Mouse (Mus musculus): ENCODE results near the gene Chst1.

Gene Chst1

GRCm38 (mm10) chr2:92599487-92600347 is at the start of gene Chst1:
TSS of gene Chst1 (plus strand) at chr2:92599707.
- DNase-seq (ENCODE audit: low spot score) = peak; percentile 36

- DNase-seq (ENCODE audit: low spot score) = no peak
Observed at GRCm38 (mm10) chr2:92550051-92550450, 49.5 kb upstream of the Chst1 start.

- no peak for DNase-seq (ENCODE audit: low spot score)
Observed at GRCm38 (mm10) chr2:92554536-92554935, 45.0 kb upstream of the Chst1 start.

GRCm38 (mm10) chr2:92562930-92563329 is 36.6 kb upstream of the Chst1 start:
- no peak for DNase-seq (ENCODE audit: low spot score)

GRCm38 (mm10) chr2:92570623-92571022 is 28.9 kb upstream of the Chst1 start:
- no peak for DNase-seq (ENCODE audit: low spot score)

GRCm38 (mm10) chr2:92577824-92578223 is 21.7 kb upstream of the Chst1 start:
- DNase-seq (ENCODE audit: low spot score) = no peak

- no peak for DNase-seq (ENCODE audit: low spot score)
Observed at GRCm38 (mm10) chr2:92581302-92581701, 18.2 kb upstream of the Chst1 start.

- DNase-seq (ENCODE audit: low spot score) = no peak
Observed at GRCm38 (mm10) chr2:92582596-92582995, 16.9 kb upstream of the Chst1 start.

GRCm38 (mm10) chr2:92587806-92588205 is 11.7 kb upstream of the Chst1 start:
- DNase-seq (ENCODE audit: low spot score) = no peak

- DNase-seq (ENCODE audit: low spot score) = no peak
Observed at GRCm38 (mm10) chr2:92594929-92595730, 4.4 kb upstream of the Chst1 start.

GRCm38 (mm10) chr2:92597291-92597690 is 2.2 kb upstream of the Chst1 start:
- no peak for DNase-seq (ENCODE audit: low spot score)

- no peak for DNase-seq (ENCODE audit: low spot score)
Observed at GRCm38 (mm10) chr2:92598941-92599486, 493 bp upstream of the Chst1 start.

GRCm38 (mm10) chr2:92600348-92600670 is 802 bp downstream of the Chst1 start:
- DNase-seq (ENCODE audit: low spot score) = no peak

- DNase-seq (ENCODE audit: low spot score) = no peak
Observed at GRCm38 (mm10) chr2:92601246-92601645, 1.7 kb downstream of the Chst1 start.

GRCm38 (mm10) chr2:92602073-92602472 is 2.6 kb downstream of the Chst1 start:
- DNase-seq (ENCODE audit: low spot score) = no peak

GRCm38 (mm10) chr2:92603591-92603990 is 4.1 kb downstream of the Chst1 start:
- no peak for DNase-seq (ENCODE audit: low spot score)

- no peak for DNase-seq (ENCODE audit: low spot score)
Observed at GRCm38 (mm10) chr2:92604565-92604964, 5.1 kb downstream of the Chst1 start.

- DNase-seq (ENCODE audit: low spot score) = no peak
Observed at GRCm38 (mm10) chr2:92605995-92606394, 6.5 kb downstream of the Chst1 start.

GRCm38 (mm10) chr2:92607153-92607552 is 7.6 kb downstream of the Chst1 start:
- DNase-seq (ENCODE audit: low spot score) = no peak

GRCm38 (mm10) chr2:92607592-92607991 is 8.1 kb downstream of the Chst1 start:
- DNase-seq (ENCODE audit: low spot score) = no peak

- DNase-seq (ENCODE audit: low spot score) = no peak
Observed at GRCm38 (mm10) chr2:92608013-92608619, 8.6 kb downstream of the Chst1 start.

- no peak for DNase-seq (ENCODE audit: low spot score)
Observed at GRCm38 (mm10) chr2:92608810-92609581, 9.5 kb downstream of the Chst1 start.
